Mouse (Mus musculus) hindbrain, embryonic 12.5 days (tissue): ENCODE measurements around the gene Kcnj6. TPM values are rescaled to one million over a fixed set of nuclear protein-coding genes. Genes with fewer than 3 reads are reported as not detected.
A peak's percentile ranks its signal among the peaks of the same experiment; 100 is the strongest.

Experiments used
- ATAC-seq: fragments of 200-750 bp; cut with Nextera tagmentation; 2 replicates; pipeline ENCODE4 v1.8.0; 2017; ENCODE audit warnings: moderate TSS enrichment; ENCODE audit not compliant: low FRiP score
- H3K27ac ChIP-seq: fragments of 300-500 bp; sonication (generic); 2 replicates; pipeline ENCODE4 v1.5.1; 2016; ENCODE audit warnings: mild to moderate bottlenecking
- H3K27me3 ChIP-seq: fragments of 300-500 bp; sonication (generic); 2 replicates; pipeline ENCODE4 v1.6.1; 2016; ENCODE audit warnings: mild to moderate bottlenecking
- H3K36me3 ChIP-seq: fragments of 300-500 bp; sonication (generic); 2 replicates; pipeline ENCODE4 v1.6.1; 2016; ENCODE audit warnings: mild to moderate bottlenecking
- H3K4me1 ChIP-seq: fragments of 300-500 bp; sonication (generic); 2 replicates; pipeline ENCODE4 v1.6.1; 2016
- H3K4me2 ChIP-seq: fragments of 300-500 bp; sonication (generic); replicated peaks from 2 replicates; pipeline ENCODE4 v1.6.1; 2016; ENCODE audit warnings: mild to moderate bottlenecking
- H3K4me3 ChIP-seq: fragments of 300-500 bp; sonication (generic); 2 replicates; pipeline ENCODE4 v1.5.1; 2016; ENCODE audit warnings: mild to moderate bottlenecking
- H3K9ac ChIP-seq: fragments of 300-500 bp; sonication (generic); 2 replicates; pipeline ENCODE4 v1.6.1; 2016; ENCODE audit warnings: mild to moderate bottlenecking, moderate library complexity
- H3K9me3 ChIP-seq: fragments of 300-500 bp; sonication (generic); replicated peaks from 2 replicates; pipeline ENCODE4 v1.6.1; 2016; ENCODE audit warnings: mild to moderate bottlenecking
- WGBS: fragments of 180-500 bp; shearing (Covaris S2); methylation state at CpG from one replicate; pipeline ENCODE4 v1.1.7; 2016; 5-methylcytosine and 5-hydroxymethylcytosine counted together
- polyA plus RNA-seq: library from polyadenylated mRNA; unstranded; fragments of >200 nt; fragmentation: Nextera tagmentation; extraction: Ambion mirVana; gene quantifications from 2 replicates; pipeline ENCODE4 v1.2.1, GENCODE M21; 2016

The Kcnj6 gene
- 0.26 and 0.53 TPM in 2 replicates for polyA plus RNA-seq

DNA sequence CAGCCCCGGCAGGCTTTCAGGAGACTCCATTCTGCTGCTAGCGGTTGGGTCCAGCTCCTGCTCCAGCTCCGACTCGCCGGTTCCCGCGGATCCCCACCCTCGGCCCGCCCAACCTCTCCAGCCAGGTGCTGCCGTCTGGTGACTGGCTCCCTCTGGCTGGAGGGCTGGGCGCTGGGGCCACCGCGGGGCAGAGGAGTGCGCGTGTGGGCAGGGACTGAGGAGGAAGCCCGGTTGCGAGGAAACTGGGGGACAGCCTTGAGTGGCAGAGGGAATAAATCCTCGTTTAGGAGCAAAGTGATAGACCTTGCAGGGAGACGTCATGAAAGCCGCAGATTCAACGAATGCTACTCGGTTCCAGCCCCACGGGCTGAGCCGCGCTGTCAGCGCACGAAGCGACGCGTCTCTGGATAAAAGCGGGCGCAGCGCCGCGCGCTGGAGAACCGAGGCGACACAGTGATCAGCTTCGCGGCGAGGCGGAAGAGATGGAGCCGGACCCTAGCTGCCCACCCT, at the start of gene Kcnj6:
TSS of gene Kcnj6 (minus strand) at position 362 of the 510 bp plus-strand sequence.
- peak within 1 kb of the TSS; percentile 84 for H3K4me2 ChIP-seq
- H3K27ac ChIP-seq, result no peak within 1 kb of the TSS
- peak; percentile 78 for ATAC-seq

GRCm38 (mm10) chr16:95009937-95010336, 12.4 kb upstream of the Kcnj6 start:
- no peak overlapping the region for H3K4me3 ChIP-seq
- no peak overlapping the region for H3K9ac ChIP-seq
- no peak for ATAC-seq
- no peaks in the 10 kb centered on the region for H3K27me3 ChIP-seq
- no peaks in the 10 kb centered on the region for H3K9me3 ChIP-seq
- H3K36me3 ChIP-seq, result no peaks in the 10 kb centered on the region
- WGBS, result 85% methylated on average over 3 of the region's 3 CpGs
- no peak overlapping the region for H3K4me2 ChIP-seq
- H3K4me1 ChIP-seq, result no peaks in the 10 kb centered on the region
- H3K27ac ChIP-seq, result no peak overlapping the region

More for the DNA sequence above, at the start of gene Kcnj6:
- H3K27me3 ChIP-seq, result peaks cover 38% of the 10 kb centered on the region
- peak within 1 kb of the TSS; percentile 48 for H3K4me3 ChIP-seq
- H3K36me3 ChIP-seq, result no peaks in the 10 kb centered on the region
- peak within 1 kb of the TSS; percentile 54 for H3K9ac ChIP-seq
- WGBS, result 1% methylated on average over 43 of the region's 43 CpGs
- H3K4me1 ChIP-seq, result peaks cover 19% of the 10 kb centered on the region
- no peaks in the 10 kb centered on the region for H3K9me3 ChIP-seq

DNA sequence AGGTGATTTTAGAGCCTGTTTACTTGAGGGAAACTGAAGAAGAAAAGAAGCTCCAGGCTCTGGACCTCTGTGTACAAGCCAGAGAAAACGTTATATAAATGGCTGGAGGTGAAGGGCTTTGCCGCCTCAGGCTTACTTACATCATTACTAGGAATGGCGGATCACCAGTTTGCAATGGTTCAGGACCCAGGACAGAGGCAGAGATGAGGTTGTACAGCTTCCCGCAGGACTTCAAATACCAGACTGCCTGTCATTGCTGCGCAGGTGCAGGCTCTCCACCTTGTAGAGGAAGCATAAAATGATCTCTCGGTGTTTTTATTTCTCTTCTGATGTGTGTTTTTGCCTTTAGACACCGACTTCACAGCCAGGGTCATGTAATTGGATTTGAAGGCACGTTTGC, 7.1 kb upstream of the Kcnj6 start:
- Histone ChIP-seq H3K9ac (no peak overlapping the region), H3K27ac (no peak overlapping the region), H3K9me3 (no peaks in the 10 kb centered on the region), H3K4me1 (no peaks in the 10 kb centered on the region; the same call in 1 of the 2 replicates), H3K4me3 (no peak overlapping the region), H3K4me2 (no peak overlapping the region), H3K27me3 (0 out of 2 replicates have a peak, but pooled peaks cover 3% of the 10 kb centered on the region), H3K36me3 (no peaks in the 10 kb centered on the region)
- ATAC-seq, result no peak
- 40% methylated on average over 8 of the region's 8 CpGs for WGBS

GRCm38 (mm10) chr16:94999551-94999950, 2.0 kb upstream of the Kcnj6 start:
- H3K4me1 ChIP-seq, result peaks cover 19% of the 10 kb centered on the region
- H3K4me3 ChIP-seq, result no peak overlapping the region
- H3K9me3 ChIP-seq, result no peaks in the 10 kb centered on the region
- ATAC-seq, result no peak
- H3K36me3 ChIP-seq, result no peaks in the 10 kb centered on the region
- H3K27ac ChIP-seq, result no peak overlapping the region
- 58% methylated on average over 5 of the region's 5 CpGs for WGBS
- no peak overlapping the region for H3K4me2 ChIP-seq
- peaks cover 40% of the 10 kb centered on the region for H3K27me3 ChIP-seq
- H3K9ac ChIP-seq, result no peak overlapping the region

DNA sequence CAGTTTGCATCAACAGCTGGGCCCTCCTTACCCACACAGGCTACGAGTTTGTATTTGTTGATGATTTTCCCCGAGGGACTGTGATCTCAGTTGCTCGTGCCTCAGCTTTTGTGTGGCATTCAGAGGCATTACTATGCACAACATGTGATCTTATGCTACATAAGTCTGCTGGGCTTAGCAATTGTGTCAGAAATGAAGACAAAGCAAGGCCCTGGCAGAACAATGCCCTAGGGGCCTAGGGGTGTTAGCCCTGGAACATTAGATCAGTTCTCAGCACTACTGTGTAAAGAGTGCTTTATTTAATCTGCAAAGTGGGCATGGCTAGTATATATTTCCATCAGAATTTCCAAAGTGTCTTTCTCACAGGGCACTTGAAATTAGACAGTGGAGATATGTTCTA, 1.5 kb upstream of the Kcnj6 start:
- no peaks in the 10 kb centered on the region for H3K9me3 ChIP-seq
- H3K27me3 ChIP-seq, result peaks cover 38% of the 10 kb centered on the region
- H3K36me3 ChIP-seq, result no peaks in the 10 kb centered on the region
- peaks cover 19% of the 10 kb centered on the region for H3K4me1 ChIP-seq
- no peak overlapping the region for H3K4me3 ChIP-seq
- no peak overlapping the region for H3K9ac ChIP-seq
- no peak overlapping the region for H3K27ac ChIP-seq
- peak; percentile 47; the same call in 1 of the 2 replicates for ATAC-seq
- 25% methylated on average over 3 of the region's 3 CpGs for WGBS
- no peak overlapping the region for H3K4me2 ChIP-seq

DNA sequence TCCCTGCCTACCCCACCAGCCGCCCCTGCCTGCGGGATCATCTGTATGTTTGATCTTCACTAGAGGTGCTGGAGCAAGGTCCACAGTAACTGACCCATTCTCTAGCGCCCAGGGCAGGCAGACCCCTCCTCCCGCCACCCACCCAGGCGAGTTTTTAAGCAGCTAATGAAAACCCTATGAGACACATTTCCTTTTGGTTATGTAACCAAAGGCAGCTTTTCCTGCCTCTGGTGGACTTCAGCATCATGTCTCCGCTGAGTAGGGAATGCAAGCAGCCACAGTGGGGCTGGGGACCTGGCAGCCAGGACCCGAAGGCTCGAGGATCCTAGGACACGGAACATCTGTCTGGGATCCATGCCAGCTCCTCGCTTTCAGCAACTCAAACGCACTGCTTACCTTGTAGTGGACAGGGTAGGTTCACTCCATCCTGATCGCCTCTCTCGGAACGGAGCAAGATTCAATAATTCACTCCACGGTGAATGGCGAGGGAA, 665 bp downstream of the Kcnj6 start:
- peak overlapping the region; percentile 54; the same call in 1 of the 2 replicates for H3K9ac ChIP-seq
- 14% methylated on average over 16 of the region's 16 CpGs for WGBS
- peak overlapping the region; percentile 48 for H3K4me3 ChIP-seq
- H3K4me1 ChIP-seq, result peaks cover 19% of the 10 kb centered on the region
- peaks cover 38% of the 10 kb centered on the region for H3K27me3 ChIP-seq
- no peaks in the 10 kb centered on the region for H3K36me3 ChIP-seq
- ATAC-seq, result peak; percentile 44
- no peak overlapping the region for H3K27ac ChIP-seq
- H3K9me3 ChIP-seq, result no peaks in the 10 kb centered on the region
- peak overlapping the region; percentile 84 for H3K4me2 ChIP-seq

GRCm38 (mm10) chr16:94995542-94996131, 1.9 kb downstream of the Kcnj6 start:
- no peaks in the 10 kb centered on the region for H3K36me3 ChIP-seq
- 0 out of 2 replicates have a peak overlapping the region, but pooled peaks have one; percentile 2 for H3K4me3 ChIP-seq

GRCm38 (mm10) chr16:94994924-94995323, 2.6 kb downstream of the Kcnj6 start:
- Histone ChIP-seq H3K27me3 (peaks cover 38% of the 10 kb centered on the region), H3K4me2 (no peak overlapping the region), H3K36me3 (no peaks in the 10 kb centered on the region), H3K9ac (no peak overlapping the region), H3K9me3 (no peaks in the 10 kb centered on the region), H3K4me3 (no peak overlapping the region), H3K4me1 (peaks cover 19% of the 10 kb centered on the region), H3K27ac (no peak overlapping the region)
- ATAC-seq, result no peak
- WGBS, result 64% methylated on average over 4 of the region's 4 CpGs

More at GRCm38 (mm10) chr16:94995542-94996131, 1.9 kb downstream of the Kcnj6 start:
- no peak overlapping the region for H3K27ac ChIP-seq
- H3K27me3 ChIP-seq, result peaks cover 38% of the 10 kb centered on the region
- H3K4me1 ChIP-seq, result peaks cover 19% of the 10 kb centered on the region
- H3K4me2 ChIP-seq, result peak overlapping the region; percentile 19
- no peak for ATAC-seq
- 13% methylated on average over 13 of the region's 13 CpGs for WGBS
- no peak overlapping the region for H3K9ac ChIP-seq
- no peaks in the 10 kb centered on the region for H3K9me3 ChIP-seq

GRCm38 (mm10) chr16:94994148-94994547, 3.4 kb downstream of the Kcnj6 start:
- H3K27ac ChIP-seq, result no peak overlapping the region
- peaks cover 15% of the 10 kb centered on the region for H3K4me1 ChIP-seq
- peaks cover 38% of the 10 kb centered on the region for H3K27me3 ChIP-seq
- no peak overlapping the region for H3K4me3 ChIP-seq
- no peak for ATAC-seq
- no peaks in the 10 kb centered on the region for H3K36me3 ChIP-seq
- 81% methylated on average over 3 of the region's 3 CpGs for WGBS
- no peak overlapping the region for H3K9ac ChIP-seq
- H3K9me3 ChIP-seq, result no peaks in the 10 kb centered on the region
- no peak overlapping the region for H3K4me2 ChIP-seq

- Histone ChIP-seq H3K4me2 (no peak overlapping the region), H3K4me1 (no peaks in the 10 kb centered on the region), H3K27me3 (peaks cover 6% of the 10 kb centered on the region), H3K27ac (no peak overlapping the region), H3K36me3 (no peaks in the 10 kb centered on the region), H3K9ac (no peak overlapping the region), H3K4me3 (no peak overlapping the region), H3K9me3 (no peaks in the 10 kb centered on the region)
- no peak for ATAC-seq
- 85% methylated on average over 2 of the region's 2 CpGs for WGBS
Measured at GRCm38 (mm10) chr16:94990114-94990513, 7.4 kb downstream of the Kcnj6 start.

GRCm38 (mm10) chr16:94986731-94987130, 10.8 kb downstream of the Kcnj6 start:
- no peak overlapping the region for H3K4me3 ChIP-seq
- no peaks in the 10 kb centered on the region; the same call in 1 of the 2 replicates for H3K9me3 ChIP-seq
- WGBS, result 70% methylated on average over 9 of the region's 9 CpGs
- H3K4me1 ChIP-seq, result no peaks in the 10 kb centered on the region
- no peak overlapping the region for H3K4me2 ChIP-seq
- H3K27me3 ChIP-seq, result no peaks in the 10 kb centered on the region
- ATAC-seq, result no peak
- H3K27ac ChIP-seq, result no peak overlapping the region
- H3K36me3 ChIP-seq, result no peaks in the 10 kb centered on the region
- H3K9ac ChIP-seq, result no peak overlapping the region

- Histone ChIP-seq H3K27ac (no peak overlapping the region), H3K9ac (no peak overlapping the region), H3K4me2 (no peak overlapping the region), H3K27me3 (no peaks in the 10 kb centered on the region), H3K4me3 (no peak overlapping the region), H3K4me1 (peaks cover 3% of the 10 kb centered on the region; the same call in 1 of the 2 replicates), H3K36me3 (no peaks in the 10 kb centered on the region), H3K9me3 (no peaks in the 10 kb centered on the region; the same call in 1 of the 2 replicates)
- WGBS, result 94% methylated on average over 3 of the region's 3 CpGs
- ATAC-seq, result no peak
Measured at GRCm38 (mm10) chr16:94984263-94984662, 13.2 kb downstream of the Kcnj6 start.
